Mouse (Mus musculus): ENCODE measurements around the gene 4933406M09Rik. TPM values are rescaled to one million over a fixed set of nuclear protein-coding genes. Genes with fewer than 3 reads are reported as not detected.

The 4933406M09Rik gene
- polyA plus RNA-seq, 1 experiment from 2014 or later, result not detected

DNA sequence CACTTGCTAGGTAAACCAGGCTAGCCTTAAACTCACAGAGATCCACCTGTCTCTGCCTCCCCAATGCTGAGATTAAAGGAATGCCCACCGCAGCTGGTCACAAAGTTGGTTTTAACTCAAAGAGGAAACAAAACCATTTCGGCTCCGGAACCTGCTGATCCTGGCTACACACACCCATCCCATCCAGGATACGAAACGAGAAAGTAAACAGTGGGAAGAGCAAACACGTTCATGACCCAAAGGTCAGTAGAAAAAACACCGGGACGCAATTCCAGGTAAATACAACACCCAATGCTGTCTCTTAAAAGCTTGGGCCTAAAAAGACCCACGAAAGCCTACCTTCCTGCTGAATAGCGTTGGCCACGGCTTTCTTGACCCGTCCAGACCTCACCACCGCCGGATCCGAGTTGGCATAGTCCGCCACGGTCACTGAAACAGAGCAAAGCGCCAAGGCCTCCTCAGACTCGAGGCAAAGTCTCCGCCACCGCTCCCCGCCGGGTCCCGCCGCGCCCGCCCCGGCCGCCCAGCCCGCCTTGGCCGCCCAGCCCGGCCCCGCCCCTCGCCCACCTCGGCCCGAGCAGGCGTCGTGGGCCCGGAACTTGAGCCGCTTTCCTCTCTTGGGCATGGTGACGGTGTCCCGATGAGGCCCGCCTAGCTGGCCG is 24.4 kb upstream of the 4933406M09Rik start:
- peak overlapping the region in 1 of 2 experiments; percentile 78; a peak in 2 of 4 replicates for H3K27ac ChIP-seq (replicated peaks in 1 of 2; ENCODE audit: control insufficient read depth in 1 of 2, insufficient read depth in 1 of 2, low read depth in 2 of 2, low read length in 2 of 2)
- no peaks in the 10 kb centered on the region for H3K27me3 ChIP-seq (ENCODE audit: control insufficient read depth, insufficient read depth, low read length)
- peaks cover 41% of the 10 kb centered on the region for H3K36me3 ChIP-seq (ENCODE audit: control insufficient read depth, insufficient read depth, low read length)
- ATAC-seq (ENCODE audit: insufficient number of reproducible peaks, insufficient read depth, low FRiP score, low read depth), result peak; percentile 88; the same call in 1 of the 2 replicates
- peak overlapping the region; percentile 88 for H3K9ac ChIP-seq (ENCODE audit: low read length)
- under 1% methylated on average over 44 of the region's 44 CpGs for WGBS
- H3K9me3 ChIP-seq (ENCODE audit: control insufficient read depth, low read length), result no peaks in the 10 kb centered on the region
- peak overlapping the region; percentile 73 to 95 for H3K4me3 ChIP-seq (ENCODE audit: control insufficient read depth in 1 of 2, insufficient read depth in 1 of 2, low read depth in 1 of 2, low read length in 2 of 2)
- H3K4me2 ChIP-seq (ENCODE audit: low read length), result peak overlapping the region; percentile 90
- H3K4me1 ChIP-seq (ENCODE audit: control insufficient read depth in 2 of 2, insufficient read depth in 2 of 2, low read length in 2 of 2), result peaks cover 3 to 13% of the 10 kb centered on the region in 2 experiments; a peak in 3 of 4 replicates

DNA sequence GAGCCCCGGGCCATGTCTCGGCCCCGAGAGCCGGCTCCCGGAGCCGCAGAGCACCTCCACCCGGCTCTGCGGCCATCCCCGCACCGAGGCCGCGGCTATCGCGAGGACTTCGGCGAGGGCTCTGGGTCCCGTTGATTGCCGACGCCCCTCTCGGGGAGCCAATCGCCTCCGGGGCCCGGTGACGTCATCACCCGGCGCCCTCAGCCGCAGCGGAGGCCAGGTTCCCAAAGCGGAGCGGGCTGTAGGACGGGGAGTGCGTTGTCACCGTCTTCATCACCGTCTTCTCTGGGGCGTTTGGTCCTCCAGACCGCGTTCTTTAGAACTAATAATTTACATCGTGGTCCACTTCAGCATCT is 23.9 kb upstream of the 4933406M09Rik start, which contains the start of gene Tmem183a:
Tmem183a (minus strand) TSS at position 123 of the 356 bp plus-strand sequence.
- peaks cover 3 to 13% of the 10 kb centered on the region in 2 experiments; a peak in 3 of 4 replicates for H3K4me1 ChIP-seq (ENCODE audit: control insufficient read depth in 2 of 2, insufficient read depth in 2 of 2, low read length in 2 of 2)
- H3K4me2 ChIP-seq (ENCODE audit: low read length), result peak within 1 kb of the TSS; percentile 90
- peak within 1 kb of the TSS; percentile 88 for H3K9ac ChIP-seq (ENCODE audit: low read length)
- H3K4me3 ChIP-seq (ENCODE audit: control insufficient read depth in 1 of 2, insufficient read depth in 1 of 2, low read depth in 1 of 2, low read length in 2 of 2), result peak within 1 kb of the TSS; percentile 73 to 95
- no peaks in the 10 kb centered on the region for H3K27me3 ChIP-seq (ENCODE audit: control insufficient read depth, insufficient read depth, low read length)
- peaks cover 36% of the 10 kb centered on the region for H3K36me3 ChIP-seq (ENCODE audit: control insufficient read depth, insufficient read depth, low read length)
- WGBS, result under 1% methylated on average over 38 of the region's 38 CpGs
- H3K27ac ChIP-seq (replicated peaks in 1 of 2; ENCODE audit: control insufficient read depth in 1 of 2, insufficient read depth in 1 of 2, low read depth in 2 of 2, low read length in 2 of 2), result peak within 1 kb of the TSS; percentile 5 to 78; a peak in 3 of 4 replicates
- peak; percentile 97 for ATAC-seq (ENCODE audit: insufficient number of reproducible peaks, insufficient read depth, low FRiP score, low read depth)
- no peaks in the 10 kb centered on the region for H3K9me3 ChIP-seq (ENCODE audit: control insufficient read depth, low read length)

GRCm38 (mm10) chr1:134363194-134363593 is 22.5 kb upstream of the 4933406M09Rik start:
- Histone ChIP-seq H3K27me3 (ENCODE audit: control insufficient read depth, insufficient read depth, low read length) (no peaks in the 10 kb centered on the region), H3K9ac (ENCODE audit: low read length) (no peak overlapping the region), H3K36me3 (ENCODE audit: control insufficient read depth, insufficient read depth, low read length) (peaks cover 24% of the 10 kb centered on the region), H3K27ac (replicated peaks in 1 of 2; ENCODE audit: control insufficient read depth in 1 of 2, insufficient read depth in 1 of 2, low read depth in 2 of 2, low read length in 2 of 2) (no peak overlapping the region), H3K4me1 (ENCODE audit: control insufficient read depth in 2 of 2, insufficient read depth in 2 of 2, low read length in 2 of 2) (peaks cover 3 to 13% of the 10 kb centered on the region in 2 experiments; a peak in 3 of 4 replicates), H3K9me3 (ENCODE audit: control insufficient read depth, low read length) (no peaks in the 10 kb centered on the region), H3K4me3 (ENCODE audit: control insufficient read depth in 1 of 2, insufficient read depth in 1 of 2, low read depth in 1 of 2, low read length in 2 of 2) (no peak overlapping the region), H3K4me2 (ENCODE audit: low read length) (no peak overlapping the region)
- no peak for ATAC-seq (ENCODE audit: insufficient number of reproducible peaks, insufficient read depth, low FRiP score, low read depth)
- 77% methylated on average over 4 of the region's 4 CpGs for WGBS

DNA sequence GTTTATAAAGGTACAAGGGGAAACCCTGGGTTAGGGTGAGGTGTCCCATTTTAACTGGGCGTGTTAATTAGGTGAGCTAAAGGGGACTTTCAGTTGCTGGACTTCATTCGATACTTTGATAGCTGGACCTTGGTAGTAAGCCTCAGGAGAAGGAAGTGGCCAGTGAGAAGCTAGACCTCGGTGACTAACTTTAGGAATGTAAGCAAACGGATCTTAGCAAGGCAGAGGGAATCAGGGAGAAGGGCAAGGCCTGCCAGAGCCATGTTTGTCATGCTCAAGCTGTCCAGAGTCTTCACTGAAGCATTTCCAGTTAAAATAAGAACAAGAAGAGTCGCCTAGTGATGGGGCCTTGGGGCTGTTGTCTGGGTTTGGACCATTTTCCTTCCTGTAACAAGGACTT is 20.2 kb upstream of the 4933406M09Rik start:
- no peak overlapping the region for H3K4me2 ChIP-seq (ENCODE audit: low read length)
- H3K4me1 ChIP-seq (ENCODE audit: control insufficient read depth in 2 of 2, insufficient read depth in 2 of 2, low read length in 2 of 2), result peaks cover 3 to 12% of the 10 kb centered on the region in 2 experiments; a peak in 3 of 4 replicates
- no peak for ATAC-seq (ENCODE audit: insufficient number of reproducible peaks, insufficient read depth, low FRiP score, low read depth)
- no peak overlapping the region for H3K27ac ChIP-seq (replicated peaks in 1 of 2; ENCODE audit: control insufficient read depth in 1 of 2, insufficient read depth in 1 of 2, low read depth in 2 of 2, low read length in 2 of 2)
- peaks cover 3% of the 10 kb centered on the region for H3K36me3 ChIP-seq (ENCODE audit: control insufficient read depth, insufficient read depth, low read length)
- no peaks in the 10 kb centered on the region for H3K27me3 ChIP-seq (ENCODE audit: control insufficient read depth, insufficient read depth, low read length)
- H3K9ac ChIP-seq (ENCODE audit: low read length), result no peak overlapping the region
- 60% methylated on average over 5 of the region's 5 CpGs for WGBS
- peaks cover 6% of the 10 kb centered on the region; the same call in 1 of the 2 replicates for H3K9me3 ChIP-seq (ENCODE audit: control insufficient read depth, low read length)
- H3K4me3 ChIP-seq (ENCODE audit: control insufficient read depth in 1 of 2, insufficient read depth in 1 of 2, low read depth in 1 of 2, low read length in 2 of 2), result no peak overlapping the region

GRCm38 (mm10) chr1:134368777-134369337 is 16.9 kb upstream of the 4933406M09Rik start:
- Histone ChIP-seq H3K9ac (ENCODE audit: low read length) (no peak overlapping the region), H3K4me1 (ENCODE audit: control insufficient read depth in 2 of 2, insufficient read depth in 2 of 2, low read length in 2 of 2) (no peaks in the 10 kb centered on the region), H3K36me3 (ENCODE audit: control insufficient read depth, insufficient read depth, low read length) (no peaks in the 10 kb centered on the region), H3K4me3 (ENCODE audit: control insufficient read depth in 1 of 2, insufficient read depth in 1 of 2, low read depth in 1 of 2, low read length in 2 of 2) (no peak overlapping the region), H3K4me2 (ENCODE audit: low read length) (no peak overlapping the region), H3K27me3 (ENCODE audit: control insufficient read depth, insufficient read depth, low read length) (no peaks in the 10 kb centered on the region), H3K27ac (replicated peaks in 1 of 2; ENCODE audit: control insufficient read depth in 1 of 2, insufficient read depth in 1 of 2, low read depth in 2 of 2, low read length in 2 of 2) (no peak overlapping the region), H3K9me3 (ENCODE audit: control insufficient read depth, low read length) (peaks cover 8% of the 10 kb centered on the region; the same call in 1 of the 2 replicates)
- no peak for ATAC-seq (ENCODE audit: insufficient number of reproducible peaks, insufficient read depth, low FRiP score, low read depth)
- 49% methylated on average over 9 of the region's 9 CpGs for WGBS

GRCm38 (mm10) chr1:134374124-134374523 is 11.6 kb upstream of the 4933406M09Rik start:
- no peak overlapping the region for H3K4me2 ChIP-seq (ENCODE audit: low read length)
- H3K36me3 ChIP-seq (ENCODE audit: control insufficient read depth, insufficient read depth, low read length), result no peaks in the 10 kb centered on the region
- no peak overlapping the region for H3K27ac ChIP-seq (replicated peaks in 1 of 2; ENCODE audit: control insufficient read depth in 1 of 2, insufficient read depth in 1 of 2, low read depth in 2 of 2, low read length in 2 of 2)
- no peaks in the 10 kb centered on the region for H3K4me1 ChIP-seq (ENCODE audit: control insufficient read depth in 2 of 2, insufficient read depth in 2 of 2, low read length in 2 of 2)
- WGBS, result 62% methylated on average over 2 of the region's 2 CpGs
- H3K27me3 ChIP-seq (ENCODE audit: control insufficient read depth, insufficient read depth, low read length), result no peaks in the 10 kb centered on the region
- H3K9me3 ChIP-seq (ENCODE audit: control insufficient read depth, low read length), result peaks cover 8% of the 10 kb centered on the region; the same call in 1 of the 2 replicates
- H3K4me3 ChIP-seq (ENCODE audit: control insufficient read depth in 1 of 2, insufficient read depth in 1 of 2, low read depth in 1 of 2, low read length in 2 of 2), result no peak overlapping the region
- H3K9ac ChIP-seq (ENCODE audit: low read length), result no peak overlapping the region
- ATAC-seq (ENCODE audit: insufficient number of reproducible peaks, insufficient read depth, low FRiP score, low read depth), result no peak

- H3K4me3 ChIP-seq (ENCODE audit: control insufficient read depth in 1 of 2, insufficient read depth in 1 of 2, low read depth in 1 of 2, low read length in 2 of 2), result no peak overlapping the region
- no peak overlapping the region for H3K9ac ChIP-seq (ENCODE audit: low read length)
- H3K27me3 ChIP-seq (ENCODE audit: control insufficient read depth, insufficient read depth, low read length), result no peaks in the 10 kb centered on the region
- peaks cover 5 to 10% of the 10 kb centered on the region in 2 experiments for H3K4me1 ChIP-seq (ENCODE audit: control insufficient read depth in 2 of 2, insufficient read depth in 2 of 2, low read length in 2 of 2)
- no peak for ATAC-seq (ENCODE audit: insufficient number of reproducible peaks, insufficient read depth, low FRiP score, low read depth)
- WGBS, result 82% methylated on average over 2 of the region's 2 CpGs
- H3K27ac ChIP-seq (replicated peaks in 1 of 2; ENCODE audit: control insufficient read depth in 1 of 2, insufficient read depth in 1 of 2, low read depth in 2 of 2, low read length in 2 of 2), result no peak overlapping the region
- H3K4me2 ChIP-seq (ENCODE audit: low read length), result no peak overlapping the region
- no peaks in the 10 kb centered on the region for H3K36me3 ChIP-seq (ENCODE audit: control insufficient read depth, insufficient read depth, low read length)
- no peaks in the 10 kb centered on the region for H3K9me3 ChIP-seq (ENCODE audit: control insufficient read depth, low read length)
These were observed 4.7 kb upstream of the 4933406M09Rik start for GRCm38 (mm10) chr1:134381051-134381450.
